Mouse (Mus musculus): ENCODE results near the gene Fam228b. TPM values are rescaled to one million over a fixed set of nuclear protein-coding genes. Genes with fewer than 3 reads are reported as not detected.

Fam228b gene
- polyA plus RNA-seq, 1 experiment = 2.6 TPM

Other genes with a start within 250 kb of the Fam228b start
- 38.3 and 43.5 TPM in 2 replicates for gene Itsn2, start 176.6 kb downstream of the Fam228b start, polyA plus RNA-seq (2012; rRNA removed)
- gene Gm3625, start 176.3 kb downstream of the Fam228b start, polyA plus RNA-seq (2012; rRNA removed) = not detected in 2 replicates
- gene Fam228a, start 30.8 kb downstream of the Fam228b start, polyA plus RNA-seq (2012; rRNA removed) = 0.34 and 0.59 TPM in 2 replicates
- gene Pfn4, start 245 bp downstream of the Fam228b start, polyA plus RNA-seq (2012; rRNA removed) = 0.70 and 0.99 TPM in 2 replicates
- 158 and 175 TPM in 2 replicates for gene Sf3b6, start 48.3 kb upstream of the Fam228b start, polyA plus RNA-seq (2012; rRNA removed)
- 9.5 and 9.8 TPM in 2 replicates for gene Fkbp1b, start 72.3 kb upstream of the Fam228b start, polyA plus RNA-seq (2012; rRNA removed)
- gene Wdcp, start 74.0 kb upstream of the Fam228b start, polyA plus RNA-seq (2012; rRNA removed) = 8.4 and 8.9 TPM in 2 replicates
- 1.1 TPM in 2 replicates for gene Mfsd2b, start 105.1 kb upstream of the Fam228b start, polyA plus RNA-seq (2012; rRNA removed)
- gene Ubxn2a, start 138.4 kb upstream of the Fam228b start, polyA plus RNA-seq (2012; rRNA removed) = 16.2 and 19.0 TPM in 2 replicates
- 7.8 and 8.2 TPM in 2 replicates for gene Atad2b, start 148.1 kb upstream of the Fam228b start, polyA plus RNA-seq (2012; rRNA removed)

Data from urinary bladder, adult 2 months (tissue).